Mouse (Mus musculus): ENCODE data around the gene Dpf3.

Dpf3 gene

DNA sequence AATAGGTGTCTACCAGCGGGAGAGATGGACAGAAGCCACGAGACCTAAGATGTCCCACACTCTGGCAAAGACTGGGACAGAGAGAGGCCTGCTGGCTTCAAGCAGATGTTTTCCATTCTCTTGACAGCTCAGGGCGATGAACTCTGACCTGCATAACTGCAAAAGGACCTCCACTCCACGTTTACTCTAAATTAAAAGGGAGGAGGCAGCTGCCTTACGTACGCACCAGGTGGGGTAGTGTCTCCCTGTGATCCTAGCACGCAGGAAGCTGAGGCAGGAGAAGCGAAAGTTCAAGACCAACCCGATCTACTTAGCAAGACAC lies 8.4 kb upstream of the Dpf3 start:
- no peak for DNase-seq

- DNase-seq = no peak
Observed at GRCm38 (mm10) chr12:83495248-83495960, 7.9 kb upstream of the Dpf3 start.

- no peak for DNase-seq
Observed at GRCm38 (mm10) chr12:83494196-83494595, 6.7 kb upstream of the Dpf3 start.

- no peak for DNase-seq
Observed at GRCm38 (mm10) chr12:83492808-83493207, 5.3 kb upstream of the Dpf3 start.

DNA sequence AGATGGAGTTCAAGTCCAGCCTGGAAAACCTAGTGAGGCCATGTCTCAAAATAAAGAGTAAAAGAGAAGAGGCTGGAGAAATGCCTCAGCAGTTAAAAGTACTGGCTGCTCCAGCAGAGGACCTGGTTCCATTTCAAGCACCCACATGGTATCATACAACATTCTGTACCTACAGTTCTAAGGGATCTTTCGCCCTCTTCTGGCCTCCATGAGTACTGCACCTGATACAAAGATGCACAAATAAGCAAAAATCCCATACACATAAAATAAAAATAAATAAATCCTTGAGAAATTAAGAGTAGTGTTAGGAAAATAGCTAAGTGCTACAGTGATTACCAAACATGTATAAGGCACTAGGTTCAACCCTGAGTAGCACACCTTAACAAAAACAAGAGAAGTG lies 4.1 kb upstream of the Dpf3 start:
- peak; percentile 6 to 39 for DNase-seq

GRCm38 (mm10) chr12:83489748-83490147 lies 2.2 kb upstream of the Dpf3 start:
- DNase-seq = peak in 1 of 2 experiments; percentile 16

DNA sequence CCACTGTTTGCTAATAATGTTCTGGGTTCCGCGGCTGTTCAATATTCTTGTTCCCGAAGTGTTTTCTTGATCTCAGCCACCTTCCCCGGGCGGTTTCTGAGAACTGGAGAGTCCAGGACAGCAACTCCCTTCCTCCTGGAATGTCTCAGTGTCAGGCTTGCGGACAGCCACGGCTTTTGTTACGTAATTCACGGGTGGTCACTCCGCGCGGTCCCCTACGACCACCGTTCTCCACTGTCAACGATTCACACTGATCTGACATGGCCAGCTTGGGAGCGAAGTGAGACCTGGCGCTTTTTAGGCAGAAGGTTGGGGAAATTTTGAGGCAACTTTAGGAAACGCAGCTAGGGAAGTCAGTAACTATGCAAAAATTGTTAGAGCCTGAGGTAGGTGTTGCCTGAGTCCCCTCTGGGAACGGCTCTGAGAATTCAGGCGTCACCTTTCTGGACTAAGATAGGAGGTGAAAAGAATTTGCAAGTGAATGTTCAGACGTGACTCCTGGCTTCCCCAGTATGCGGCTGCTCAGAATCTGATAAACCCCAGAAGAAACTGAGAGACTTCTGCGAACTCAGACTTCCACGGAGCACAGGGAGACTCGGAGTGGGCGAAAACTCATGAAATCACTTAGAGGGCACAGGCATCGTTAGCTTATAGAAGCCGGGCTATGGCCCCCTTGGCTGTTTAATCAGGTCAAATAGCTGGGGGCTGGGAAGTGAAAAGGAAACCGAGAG lies 860 bp upstream of the Dpf3 start:
- peak; percentile 68 to 76 for DNase-seq

- peak; percentile 79 for DNase-seq
Observed at GRCm38 (mm10) chr12:83486671-83487461, 650 bp downstream of the Dpf3 start.

- peak; percentile 79 to 83 for DNase-seq
Observed at GRCm38 (mm10) chr12:83485911-83486670, 1.4 kb downstream of the Dpf3 start.

DNA sequence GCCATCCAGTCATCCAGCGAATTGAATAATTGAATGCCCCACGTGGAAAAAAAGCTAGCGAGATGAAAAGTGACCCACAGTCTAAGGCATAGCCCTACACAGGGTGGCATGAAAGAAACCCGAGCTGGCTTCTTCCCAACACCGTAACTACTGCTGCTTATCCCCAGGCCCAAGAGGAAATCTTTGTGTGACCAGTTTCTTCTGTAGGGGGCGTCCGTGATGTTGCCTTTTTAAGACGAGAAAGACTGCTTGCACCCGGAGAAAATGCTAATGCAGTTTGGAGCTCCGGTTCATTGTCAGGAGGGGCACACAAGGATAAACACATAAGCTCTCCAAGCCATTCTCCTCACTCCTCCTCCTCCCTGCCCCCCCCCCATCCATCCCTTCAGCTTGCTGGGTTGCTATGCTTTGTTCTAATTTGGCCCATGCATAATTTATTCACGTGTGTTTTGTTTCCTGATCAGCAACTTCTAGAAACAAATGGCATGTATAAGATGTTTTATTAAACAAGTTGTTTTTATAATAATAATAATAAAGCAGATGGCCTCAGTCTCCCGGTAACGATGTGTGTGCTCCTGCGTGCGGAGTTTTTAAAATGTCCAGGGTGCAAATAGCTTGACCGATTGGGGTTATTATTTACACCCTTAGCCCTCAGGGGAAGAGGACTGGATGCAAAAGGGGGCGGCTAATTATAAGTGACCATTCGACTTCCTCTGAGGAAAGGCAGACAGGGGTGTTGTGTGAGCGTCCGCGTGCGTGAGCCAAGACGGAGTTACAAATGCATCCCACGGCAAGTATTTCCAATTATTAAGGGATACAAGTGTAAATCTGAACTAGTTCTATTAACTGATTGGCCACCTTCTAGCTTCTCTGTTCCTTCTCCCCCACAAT lies 2.4 kb downstream of the Dpf3 start:
- peak; percentile 39 to 60 for DNase-seq

DNA sequence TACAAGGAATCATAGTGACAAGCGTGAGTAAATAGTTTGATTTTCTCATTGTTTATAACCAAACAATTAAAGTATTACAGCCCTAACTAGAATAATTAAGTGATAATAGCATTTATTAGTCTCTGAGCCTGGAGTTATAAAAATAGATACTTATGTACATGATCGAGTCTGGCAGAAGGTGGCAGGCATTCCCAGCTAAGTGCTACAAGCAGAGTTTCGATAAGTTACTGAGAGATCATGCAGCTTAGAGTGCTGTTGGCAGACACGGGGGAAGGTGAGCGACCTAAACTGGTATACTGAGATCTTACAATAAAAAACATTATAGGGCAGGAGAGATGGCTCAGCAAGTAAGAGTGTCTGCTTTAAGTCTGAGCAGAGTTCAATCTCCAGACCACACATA lies 3.9 kb downstream of the Dpf3 start:
- no peak for DNase-seq

DNA sequence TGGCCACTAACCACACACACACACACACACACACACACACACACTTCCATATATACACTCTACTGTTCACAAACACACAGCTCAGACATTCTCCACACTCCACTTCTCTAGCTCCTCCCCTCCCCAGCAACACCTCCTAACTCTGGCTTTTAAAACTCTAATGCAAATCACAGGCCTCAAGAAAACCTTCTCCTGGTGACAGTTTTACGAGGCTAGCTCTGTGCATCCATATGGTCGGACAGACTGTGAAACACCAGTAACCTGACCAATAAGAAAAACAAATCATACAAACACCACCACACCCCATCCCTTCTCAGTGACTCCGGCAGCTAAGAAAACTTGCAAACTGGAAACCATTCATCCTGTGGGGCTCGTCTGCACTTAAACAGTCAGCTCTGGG lies 6.1 kb downstream of the Dpf3 start:
- no peak for DNase-seq

GRCm38 (mm10) chr12:83479818-83480401 lies 7.6 kb downstream of the Dpf3 start:
- no peak for DNase-seq

DNA sequence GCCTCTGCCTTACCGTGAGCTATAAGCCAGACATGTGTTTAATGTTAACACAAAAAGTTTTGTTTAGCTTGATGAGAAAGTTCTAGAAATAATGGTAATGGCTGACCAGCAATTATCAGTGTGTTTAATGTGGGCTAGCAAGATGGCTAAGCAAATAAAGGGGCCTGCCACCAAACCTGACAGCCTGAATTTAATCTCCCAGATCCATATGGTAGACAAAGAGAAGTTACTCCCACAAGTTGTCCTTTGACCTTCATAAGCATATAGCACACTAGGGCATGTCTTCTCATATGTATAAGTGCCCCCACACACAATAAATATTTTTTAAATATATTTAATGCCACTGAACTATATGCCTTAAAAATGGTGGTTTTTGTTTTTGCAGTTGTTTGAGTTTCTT lies 8.4 kb downstream of the Dpf3 start:
- no peak for DNase-seq

- DNase-seq = no peak
Observed at GRCm38 (mm10) chr12:83476277-83476676, 11.2 kb downstream of the Dpf3 start.

- DNase-seq = no peak
Observed at GRCm38 (mm10) chr12:83475419-83475818, 12.1 kb downstream of the Dpf3 start.

DNA sequence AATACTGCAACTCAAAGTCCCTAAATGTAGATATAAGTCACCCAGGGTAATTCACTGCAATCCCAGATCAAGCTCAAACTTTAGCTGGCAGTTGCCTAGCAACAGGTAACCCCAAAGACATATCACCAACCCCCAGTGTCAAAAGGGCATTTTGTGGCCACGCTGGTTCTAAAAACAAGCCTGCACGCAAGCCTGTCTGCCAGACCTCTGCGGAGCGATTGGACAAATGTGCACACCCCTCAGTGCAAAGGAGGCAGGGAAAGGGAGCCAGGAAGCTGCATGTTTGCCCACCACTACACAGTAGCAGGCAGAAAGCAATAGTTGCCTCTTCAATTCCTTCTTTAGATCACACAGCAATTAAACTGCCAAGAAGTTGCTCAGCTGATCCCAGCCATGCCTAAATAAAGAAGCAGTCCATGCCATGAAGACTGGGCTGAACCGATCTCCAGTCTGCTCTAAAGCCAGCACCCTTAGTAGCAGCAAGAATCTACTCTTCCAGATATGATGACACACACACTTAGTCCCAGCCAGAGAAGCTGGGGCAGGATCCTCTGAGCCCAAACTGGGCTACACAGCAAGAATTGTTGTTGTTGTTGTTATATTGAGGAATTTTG lies 13.4 kb downstream of the Dpf3 start:
- no peak for DNase-seq

DNA sequence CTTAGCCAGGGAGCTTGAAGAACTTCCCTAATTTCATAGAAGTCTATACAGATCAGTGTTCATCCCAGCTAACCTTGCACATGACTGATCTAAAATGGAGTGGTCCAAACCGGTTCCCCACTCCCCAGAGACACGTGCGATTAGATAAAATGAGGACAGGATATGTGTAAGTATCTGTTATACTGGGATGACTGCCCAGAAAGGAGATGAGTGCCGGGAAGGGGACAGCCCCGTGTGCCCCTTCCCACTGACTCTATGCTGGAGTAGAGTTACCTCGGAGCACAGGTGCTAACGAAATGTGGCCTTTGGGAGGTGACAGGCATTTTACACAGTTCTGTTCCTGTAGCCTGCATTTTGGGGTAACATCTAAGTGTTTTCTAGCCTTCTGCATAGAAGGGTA lies 15.8 kb downstream of the Dpf3 start:
- no peak for DNase-seq

DNA sequence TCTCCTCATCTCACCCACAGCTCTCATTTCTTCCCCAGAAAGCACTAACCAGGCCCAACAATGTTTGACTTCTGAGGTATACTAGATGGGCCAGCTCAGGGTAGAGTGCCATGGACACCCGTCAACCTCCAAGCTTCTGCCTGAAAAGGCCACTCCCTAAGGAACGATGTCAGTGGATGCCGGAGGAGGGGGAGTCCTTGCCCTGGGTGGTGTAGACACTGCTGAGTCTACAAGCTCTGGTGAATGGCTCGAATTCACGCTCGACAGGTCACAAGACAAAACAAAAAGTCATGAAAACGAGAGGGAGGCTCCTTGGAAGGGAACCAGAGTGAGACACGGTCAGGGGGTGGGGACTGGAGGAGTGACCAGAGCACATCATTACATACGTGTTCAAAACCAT lies 17.4 kb downstream of the Dpf3 start:
- DNase-seq = no peak

DNA sequence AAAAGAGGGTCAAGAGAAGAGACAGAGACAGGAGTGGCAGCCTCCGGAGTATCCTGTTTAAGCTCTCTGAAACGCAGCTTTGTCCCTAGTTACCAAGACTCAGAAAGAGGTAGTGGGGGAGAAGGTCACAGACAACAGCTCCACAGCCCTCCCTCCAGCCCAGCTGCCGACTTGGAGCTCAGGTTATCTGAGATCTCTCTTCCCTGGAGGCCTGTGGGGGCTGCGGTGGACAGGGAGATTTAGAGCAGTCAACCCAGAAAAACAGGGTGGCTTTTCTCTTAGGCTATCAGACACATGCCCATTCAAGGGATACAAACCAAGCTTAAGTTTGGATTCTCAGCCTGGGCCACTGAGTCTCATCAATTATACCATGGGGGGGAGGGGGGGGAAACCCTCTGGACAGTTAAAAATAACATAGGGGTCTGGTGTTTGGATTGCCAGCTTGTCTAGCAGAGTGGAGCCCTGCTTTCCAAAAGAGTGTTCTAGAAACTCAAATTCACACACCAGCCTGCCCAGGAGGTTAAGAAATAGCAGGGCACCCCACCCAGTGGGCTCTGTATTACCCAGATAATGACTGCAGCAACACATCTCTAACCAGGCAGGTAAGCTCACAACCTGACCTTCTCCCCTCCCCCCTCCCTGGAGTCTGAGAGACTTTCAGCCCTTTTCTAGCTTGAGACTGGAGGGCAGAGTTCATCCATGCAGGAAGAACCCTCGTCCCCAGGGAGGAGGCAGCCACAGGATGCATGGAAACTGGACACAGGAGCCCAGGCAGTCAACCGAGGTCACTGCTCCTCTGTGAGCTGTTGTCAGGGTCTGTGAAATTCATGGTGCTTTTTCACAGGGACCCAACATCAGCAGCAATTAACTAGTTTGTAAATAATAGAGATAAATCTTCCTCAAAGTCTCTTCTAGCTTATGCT lies 20.7 kb downstream of the Dpf3 start:
- no peak for DNase-seq

Data from cerebellum, postnatal 25 days (tissue).